Mouse (Mus musculus) layer of hippocampus, adult 8-10 months (tissue): ENCODE measurements at regions not wholly inside any gene's neighbourhood (a gene's known extent, or its start where the extent isn't known, plus 50 kb on each side); places are given as distances from the start of the nearest gene placed in this dataset.

ENCODE experiments used
- DNase-seq, 2 experiments: peaks; one replicate each; pipeline ENCODE4 v3.0.0; 2022; ENCODE audit warnings: low spot score in 2 of 2

GRCm38 (mm10) chr7:133469106-133469505 lies 132.9 kb downstream of the Tex36 start:
- no peak for DNase-seq

GRCm38 (mm10) chr7:133468346-133468745 lies 133.6 kb downstream of the Tex36 start:
- DNase-seq: no peak

- no peak for DNase-seq
These were observed 134.4 kb downstream of the Tex36 start for GRCm38 (mm10) chr7:133467579-133467978.

GRCm38 (mm10) chr7:133459306-133459705 lies 142.7 kb downstream of the Tex36 start:
- no peak for DNase-seq

- DNase-seq: no peak
These were observed 144.3 kb downstream of the Tex36 start for GRCm38 (mm10) chr7:133457436-133458324.

- DNase-seq: no peak
These were observed 151.7 kb downstream of the Tex36 start for GRCm38 (mm10) chr7:133450246-133450645.

GRCm38 (mm10) chr7:133447079-133447478 lies 154.9 kb downstream of the Tex36 start:
- DNase-seq: no peak

GRCm38 (mm10) chr7:133441661-133442060 lies 160.3 kb downstream of the Tex36 start:
- DNase-seq: no peak

- no peak for DNase-seq
These were observed 160.8 kb downstream of the Tex36 start for GRCm38 (mm10) chr7:133441169-133441568.

GRCm38 (mm10) chr7:133440711-133441110 lies 161.2 kb downstream of the Tex36 start:
- DNase-seq: no peak

- DNase-seq: no peak
These were observed 161.9 kb downstream of the Tex36 start for GRCm38 (mm10) chr7:133440086-133440485.

GRCm38 (mm10) chr7:133438631-133439030 lies 163.3 kb downstream of the Tex36 start:
- no peak for DNase-seq

GRCm38 (mm10) chr7:133437866-133438265 lies 164.1 kb downstream of the Tex36 start:
- DNase-seq: no peak

GRCm38 (mm10) chr7:133435596-133436357 lies 166.2 kb downstream of the Tex36 start:
- no peak for DNase-seq

GRCm38 (mm10) chr7:133434027-133434820 lies 167.7 kb downstream of the Tex36 start:
- DNase-seq: no peak

GRCm38 (mm10) chr7:133432343-133432742 lies 169.6 kb downstream of the Tex36 start:
- DNase-seq: no peak

- DNase-seq: no peak
These were observed 199.9 kb downstream of the Tex36 start for GRCm38 (mm10) chr7:133402072-133402471.

- DNase-seq: no peak
These were observed 201.3 kb downstream of the Tex36 start for GRCm38 (mm10) chr7:133400691-133401090.

- DNase-seq: no peak
These were observed 213.2 kb downstream of the Tex36 start for GRCm38 (mm10) chr7:133388716-133389115.

- DNase-seq: no peak
These were observed 219.8 kb downstream of the Tex36 start for GRCm38 (mm10) chr7:133382032-133382712.

- no peak for DNase-seq
These were observed 222.6 kb downstream of the Tex36 start for GRCm38 (mm10) chr7:133379373-133379772.
